Mouse (Mus musculus): Measurements from ENCODE around the gene Tex45.

Tex45 gene

DNA sequence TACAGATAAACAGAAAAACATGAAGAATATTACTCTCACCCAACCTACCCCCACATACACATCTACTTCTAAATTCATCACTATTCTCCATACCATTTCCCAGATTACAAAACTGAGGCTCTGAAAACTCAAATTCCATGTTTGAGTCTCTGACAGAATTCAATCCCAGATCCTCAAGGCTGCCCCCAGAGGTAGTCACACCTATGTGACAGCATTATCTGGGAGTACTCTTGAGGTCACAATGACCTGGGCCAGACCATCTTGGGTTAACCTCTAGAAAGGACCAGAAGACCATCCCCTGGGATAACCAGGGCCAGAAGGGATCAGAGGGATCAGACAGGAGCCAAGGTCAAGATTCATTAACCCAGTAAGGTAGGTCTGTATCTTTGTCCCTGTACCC lies at the start of gene Tex45:
Tex45 (plus strand) TSS at position 301 of the 400 bp plus-strand sequence.
- no peak for DNase-seq

- no peak for DNase-seq
Observed at GRCm38 (mm10) chr8:3421507-3421906, 49.2 kb upstream of the Tex45 start.

DNA sequence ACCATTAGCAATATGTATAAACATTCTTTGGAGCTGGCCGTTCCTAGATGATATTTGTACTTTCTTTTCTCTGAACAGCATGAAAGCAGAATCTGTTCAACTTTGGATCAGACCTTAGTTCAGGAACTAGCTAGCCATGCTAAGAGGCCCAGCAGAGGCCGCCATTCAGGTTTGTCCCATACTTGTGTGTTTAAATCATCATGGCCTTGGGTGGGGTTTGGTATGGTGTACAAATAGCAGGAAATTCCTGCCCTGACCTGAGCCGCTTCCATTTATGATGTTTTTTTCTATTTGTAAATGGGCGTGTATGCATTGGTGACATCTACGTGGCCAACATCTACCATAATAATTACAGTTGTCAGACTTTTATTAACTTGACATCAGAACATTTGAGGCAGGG lies 45.4 kb upstream of the Tex45 start:
- DNase-seq = no peak

GRCm38 (mm10) chr8:3426211-3426610 lies 44.5 kb upstream of the Tex45 start:
- no peak for DNase-seq

GRCm38 (mm10) chr8:3428426-3428825 lies 42.2 kb upstream of the Tex45 start:
- DNase-seq = no peak

DNA sequence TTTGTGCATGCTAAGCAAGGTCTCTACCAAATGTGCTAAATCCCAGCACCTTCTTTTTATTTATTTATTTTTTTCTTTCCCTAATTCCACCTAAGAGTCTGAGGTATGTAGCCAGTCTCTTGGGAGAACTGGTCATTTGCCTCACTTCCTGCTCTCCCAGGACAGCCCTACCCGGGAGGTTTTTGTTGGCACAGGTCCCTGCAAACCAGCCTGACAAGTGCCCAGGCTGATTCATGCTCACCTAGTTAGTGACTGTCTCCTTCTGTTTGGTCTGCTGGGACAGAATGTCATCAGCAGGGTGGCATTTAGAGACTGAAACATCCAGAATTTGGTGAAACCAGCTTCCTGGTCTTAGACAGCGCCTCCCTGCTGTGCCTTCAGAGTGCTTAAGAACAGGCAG lies 40.7 kb upstream of the Tex45 start:
- no peak for DNase-seq

DNA sequence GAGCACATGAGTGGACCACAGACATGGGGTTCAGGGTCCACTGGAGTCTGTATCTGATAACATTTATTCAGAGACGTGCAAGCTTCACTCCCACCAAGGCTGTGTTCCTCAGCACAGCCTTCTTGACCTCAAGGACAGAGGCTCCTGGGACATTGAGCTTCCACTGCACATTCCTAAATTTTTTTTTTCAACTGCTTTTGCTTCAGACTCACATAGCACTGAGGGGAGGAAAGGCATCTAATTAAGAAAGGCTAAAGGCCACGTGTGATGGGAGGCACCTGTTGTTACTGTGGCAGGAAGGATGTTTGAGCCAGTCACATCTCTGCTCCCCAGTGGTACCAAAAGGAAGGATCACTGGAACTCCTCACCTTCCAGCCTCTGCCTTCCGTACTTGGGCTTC lies 39.5 kb upstream of the Tex45 start:
- no peak for DNase-seq

DNA sequence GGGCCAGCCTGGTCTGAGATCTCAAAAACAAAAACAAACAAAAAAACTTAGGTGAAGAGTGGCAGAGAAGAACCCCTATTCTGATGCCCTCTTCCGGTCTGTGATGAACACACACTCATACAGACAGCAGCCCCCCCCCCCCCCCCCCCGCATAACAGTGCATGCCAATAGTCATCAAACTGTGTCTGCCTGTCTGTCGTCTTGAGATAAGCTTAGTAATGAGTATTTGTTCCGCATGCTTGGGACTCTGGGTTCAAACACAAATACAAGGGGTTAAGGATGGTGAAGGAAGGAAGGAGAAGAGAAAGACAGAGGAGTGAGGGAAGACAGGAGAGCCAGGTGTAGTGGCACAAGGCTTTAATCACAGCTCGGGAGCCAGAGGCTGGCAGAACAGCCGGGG lies 34.2 kb upstream of the Tex45 start:
- no peak for DNase-seq

DNA sequence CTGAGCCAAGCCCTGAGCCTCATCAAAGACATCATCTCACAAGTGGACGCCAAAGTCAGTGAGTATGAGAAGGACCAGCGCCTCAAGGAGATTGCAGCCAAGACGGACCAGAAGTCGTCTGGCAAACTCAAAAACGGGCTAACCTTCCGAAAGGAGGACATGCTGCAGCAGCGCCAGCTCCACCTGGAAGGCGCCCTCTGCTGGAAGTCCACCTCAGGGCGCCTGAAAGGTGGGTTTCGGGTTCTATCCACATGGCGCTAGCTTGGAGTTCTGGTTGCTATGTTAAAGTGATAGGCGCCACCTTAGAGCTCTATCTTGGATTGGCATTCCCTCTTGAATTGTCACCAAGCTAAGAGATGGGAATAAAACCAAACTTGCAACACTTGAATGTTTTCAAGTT lies 31.2 kb upstream of the Tex45 start:
- DNase-seq = no peak

- DNase-seq = no peak
Observed at GRCm38 (mm10) chr8:3449226-3449625, 21.4 kb upstream of the Tex45 start.

DNA sequence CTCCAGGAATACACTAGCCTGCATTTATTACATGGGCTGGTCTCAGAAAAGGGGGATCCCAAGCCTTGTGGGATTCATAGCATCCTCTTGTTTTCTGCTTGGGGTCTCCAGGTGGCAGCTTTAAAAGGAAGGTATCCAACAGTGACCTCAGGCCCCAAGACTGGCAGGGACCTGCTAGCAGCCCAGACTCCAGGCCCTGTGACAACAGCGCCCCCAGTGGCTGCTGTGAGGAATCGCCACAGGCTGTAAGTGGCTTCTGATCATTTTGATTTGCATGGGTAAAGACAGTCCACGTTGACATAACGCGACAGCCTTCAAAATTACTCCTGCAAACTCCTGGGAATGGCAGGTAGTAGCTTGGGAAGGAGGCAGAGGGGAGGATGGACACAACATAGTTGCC lies 20.0 kb upstream of the Tex45 start:
- DNase-seq = no peak

GRCm38 (mm10) chr8:3451992-3452391 lies 18.7 kb upstream of the Tex45 start:
- DNase-seq = no peak

DNA sequence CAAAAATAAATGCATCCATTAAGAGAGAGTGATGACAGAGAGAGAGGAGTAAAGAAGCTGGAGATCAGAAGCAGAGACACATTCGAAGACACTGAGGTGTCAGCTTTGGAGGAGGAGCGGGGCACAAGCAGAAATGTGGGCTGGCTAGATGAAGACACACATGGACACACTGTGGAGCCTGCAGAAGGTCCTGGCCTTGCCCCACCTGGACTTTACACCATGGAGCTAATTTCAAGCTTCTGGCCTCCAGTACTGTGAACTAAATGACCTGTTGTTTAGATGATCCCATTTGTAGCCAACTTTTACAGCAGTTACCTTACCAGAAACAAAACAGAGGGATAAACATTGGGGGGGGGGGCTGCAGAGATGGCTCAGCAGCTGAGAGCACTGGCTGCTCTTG lies 7.4 kb upstream of the Tex45 start:
- DNase-seq = no peak

DNA sequence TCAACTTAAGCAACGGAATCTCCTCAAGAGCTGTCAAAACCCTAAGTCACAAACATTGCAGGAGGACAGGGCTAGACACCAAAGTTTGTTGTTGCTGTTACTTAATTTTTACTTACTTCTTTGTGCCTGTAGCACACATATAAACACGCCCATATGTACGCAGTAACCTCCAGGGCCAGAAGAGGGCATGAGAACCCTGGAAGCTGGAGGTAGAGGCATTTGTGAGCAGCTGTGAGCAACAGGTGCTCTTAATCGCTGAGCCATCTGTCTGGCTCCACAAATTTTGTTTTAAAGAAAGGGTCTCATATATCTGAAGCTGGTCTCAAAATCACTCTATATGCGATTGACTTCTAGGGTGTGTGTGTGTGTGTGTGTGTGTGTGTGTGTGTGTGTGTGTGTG lies 6.4 kb upstream of the Tex45 start:
- no peak for DNase-seq

DNA sequence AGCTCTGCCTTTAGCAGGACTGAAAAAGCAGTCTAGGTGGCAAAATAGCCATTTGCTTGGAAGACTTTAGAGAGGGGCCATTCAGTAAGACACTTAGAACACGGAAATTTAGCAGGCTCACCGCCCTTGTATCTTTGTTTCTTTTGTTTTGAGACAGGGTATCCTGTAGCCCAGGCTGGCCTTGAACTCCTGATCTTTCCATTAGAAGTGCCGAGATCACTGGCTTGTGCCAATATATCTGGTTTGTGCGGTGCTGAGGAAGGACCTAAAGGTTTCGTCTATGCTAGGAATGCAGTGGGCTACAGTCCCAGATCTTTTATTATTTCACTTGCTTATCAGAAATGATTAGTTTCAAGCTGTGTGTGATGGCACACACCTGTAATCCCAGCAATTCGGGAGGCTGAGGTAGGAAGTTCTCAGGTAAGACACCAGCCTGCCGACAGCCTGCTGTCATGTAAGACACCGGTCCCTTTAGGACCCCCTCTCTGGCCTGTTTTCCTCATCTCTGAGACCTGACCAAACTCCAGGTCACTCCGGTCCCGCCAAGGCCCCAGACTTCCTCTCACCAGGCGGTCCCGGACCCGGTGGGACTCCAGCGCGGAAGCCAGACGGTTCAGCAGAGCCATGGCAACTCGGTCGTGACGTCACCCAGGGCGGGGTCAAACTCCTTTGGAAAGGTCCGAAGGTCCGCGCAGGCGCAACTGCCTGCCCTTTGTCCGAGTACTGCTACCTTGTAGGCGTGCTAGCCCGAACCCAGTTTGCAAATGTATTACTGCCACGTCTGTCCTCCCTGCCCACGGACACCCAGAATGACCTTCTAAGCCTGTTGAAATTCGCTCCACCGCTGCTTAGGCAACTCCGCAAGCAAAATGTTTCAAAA lies 3.4 kb upstream of the Tex45 start, which contains the start of gene Pex11g:
Pex11g (minus strand) TSS at position 675 of the 880 bp plus-strand sequence.
- DNase-seq = peak; percentile 85

GRCm38 (mm10) chr8:3467886-3468545 lies 2.6 kb upstream of the Tex45 start:
- no peak for DNase-seq

DNA sequence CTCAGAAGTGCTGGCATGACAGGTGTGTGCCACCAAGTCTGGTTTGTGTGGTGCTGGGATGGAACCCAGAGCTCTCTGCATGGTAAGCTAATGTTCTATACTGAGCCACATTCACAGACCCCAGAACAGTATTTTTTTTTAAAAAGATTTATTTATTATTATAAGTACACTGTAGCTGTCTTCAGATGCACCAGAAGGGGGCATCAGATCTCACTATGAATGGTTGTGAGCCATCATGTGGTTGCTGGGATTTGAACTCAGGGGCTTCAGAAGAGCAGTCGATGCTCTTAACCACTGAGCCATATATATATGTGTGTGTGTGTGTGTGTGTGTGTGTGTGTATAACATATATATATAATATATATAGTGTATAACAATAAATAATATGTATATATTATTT lies 1.8 kb upstream of the Tex45 start:
- DNase-seq = no peak

DNA sequence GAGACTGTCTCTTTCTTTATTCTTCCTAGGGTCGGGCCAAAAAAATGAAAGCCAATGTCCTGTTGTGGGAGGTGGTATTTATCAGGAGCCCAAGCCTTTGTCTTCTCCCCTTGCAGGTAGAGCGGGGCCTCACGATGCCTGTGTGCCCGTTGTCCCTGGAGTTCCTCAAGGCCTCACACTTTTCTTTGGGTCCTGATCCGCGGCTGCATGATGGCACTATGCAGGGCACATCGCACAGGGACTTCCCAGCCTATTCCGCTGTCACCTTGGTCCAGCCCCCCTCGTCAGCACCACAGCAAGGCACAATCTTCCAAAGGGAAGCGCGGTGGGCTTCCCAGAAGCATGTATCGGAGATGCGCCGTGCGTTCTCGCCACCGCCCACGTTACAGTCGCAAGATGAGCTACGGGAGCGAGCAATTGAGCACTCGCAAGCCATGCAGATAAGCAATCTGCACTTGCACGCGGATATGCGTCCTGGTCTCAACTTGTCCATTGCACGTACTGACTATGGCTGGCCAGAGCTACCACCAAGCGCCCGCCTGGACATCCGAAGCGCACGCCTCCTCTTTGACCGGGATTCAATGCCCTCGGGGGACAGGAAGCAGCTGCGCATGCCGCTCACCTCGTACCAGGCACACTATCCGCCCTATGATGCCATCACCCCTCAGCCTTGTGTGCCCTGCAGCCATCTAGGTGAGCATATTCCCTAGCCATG lies 5.2 kb downstream of the Tex45 start:
- DNase-seq = no peak

DNA sequence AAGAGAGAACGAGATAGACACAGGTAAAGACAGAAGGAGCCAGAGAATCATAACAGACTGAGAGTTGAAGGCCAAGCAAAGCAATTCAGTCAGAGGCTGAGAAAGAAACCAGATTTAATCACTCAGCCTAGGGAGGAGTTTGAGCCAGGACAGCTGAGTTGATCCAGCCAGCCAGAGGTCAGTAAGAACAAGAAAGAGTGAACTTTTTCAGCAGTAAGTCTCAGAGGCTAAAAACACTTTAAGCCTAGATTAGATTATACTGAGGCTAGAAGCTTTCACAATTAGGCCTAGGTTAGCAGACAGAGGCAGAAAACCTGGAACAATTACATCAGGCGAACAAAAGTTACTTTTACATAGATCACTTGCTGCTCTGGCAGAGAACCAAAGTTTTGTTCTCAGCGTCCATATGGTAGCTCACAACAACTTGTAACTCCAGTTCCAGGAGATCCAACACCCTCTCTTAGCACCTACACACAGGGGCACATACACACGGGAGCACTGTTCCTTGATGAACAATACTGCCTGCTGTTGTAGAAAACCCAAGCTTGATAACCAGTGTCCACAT lies 9.6 kb downstream of the Tex45 start:
- no peak for DNase-seq

DNA sequence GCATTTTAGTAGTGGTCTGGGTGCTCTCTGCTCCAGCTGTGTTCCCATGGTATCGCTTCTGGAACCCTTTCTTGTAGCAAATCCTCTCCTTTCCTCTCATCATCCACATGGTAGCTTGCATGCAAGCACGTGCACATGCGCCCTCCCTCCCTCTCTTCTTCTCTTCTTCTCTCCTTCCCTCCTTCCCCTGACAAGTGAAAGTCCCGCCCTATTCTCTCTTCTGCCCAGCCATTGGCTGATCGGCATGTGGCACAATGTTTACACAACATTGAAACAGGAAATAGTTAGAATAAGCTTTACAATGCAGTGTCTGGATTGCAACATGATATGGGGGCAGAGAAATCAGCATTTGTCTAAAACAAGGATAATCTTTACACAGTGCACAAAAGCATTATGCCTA lies 10.9 kb downstream of the Tex45 start:
- no peak for DNase-seq

- DNase-seq = no peak
Observed at GRCm38 (mm10) chr8:3482240-3482740, 11.6 kb downstream of the Tex45 start.

DNA sequence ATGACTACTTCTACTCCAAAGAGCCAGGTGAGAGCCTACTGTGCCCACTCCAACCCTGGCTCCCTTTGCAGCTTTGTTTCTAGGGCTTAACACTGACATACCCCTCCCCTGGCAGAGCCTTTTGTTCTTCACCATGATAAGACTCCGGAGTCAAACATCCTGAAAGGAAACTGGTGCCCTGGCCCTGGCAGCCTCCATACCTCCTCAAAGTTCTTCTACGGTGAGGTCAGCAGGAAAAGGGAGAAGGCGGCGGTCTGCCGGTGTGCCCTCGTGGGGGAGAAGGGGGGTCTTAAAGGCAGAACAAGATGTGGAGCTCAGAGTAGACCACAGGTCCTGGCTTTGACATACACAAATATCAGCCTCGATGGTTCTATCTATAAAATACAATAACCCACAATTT lies 12.9 kb downstream of the Tex45 start:
- DNase-seq = no peak

DNA sequence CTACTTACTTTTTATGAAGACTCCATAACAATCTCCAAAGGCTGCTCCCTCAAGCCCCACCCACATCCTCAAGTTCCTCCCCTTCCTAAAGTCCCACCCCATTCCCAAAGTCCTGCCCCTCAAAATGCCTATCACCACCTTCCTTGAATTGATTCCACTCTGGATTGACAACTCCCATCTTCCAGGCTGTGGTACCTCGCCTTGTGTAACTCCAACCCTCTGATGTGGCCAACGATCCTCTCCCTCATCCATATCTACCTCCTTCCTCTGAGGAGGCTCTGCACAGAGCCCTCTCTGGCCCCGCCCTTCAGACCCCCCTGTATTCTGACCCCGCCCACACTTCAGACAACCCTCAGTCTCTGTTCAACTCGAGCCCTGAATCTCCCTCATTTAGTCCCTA lies 14.5 kb downstream of the Tex45 start:
- no peak for DNase-seq
